In the genomic region with DNA sequence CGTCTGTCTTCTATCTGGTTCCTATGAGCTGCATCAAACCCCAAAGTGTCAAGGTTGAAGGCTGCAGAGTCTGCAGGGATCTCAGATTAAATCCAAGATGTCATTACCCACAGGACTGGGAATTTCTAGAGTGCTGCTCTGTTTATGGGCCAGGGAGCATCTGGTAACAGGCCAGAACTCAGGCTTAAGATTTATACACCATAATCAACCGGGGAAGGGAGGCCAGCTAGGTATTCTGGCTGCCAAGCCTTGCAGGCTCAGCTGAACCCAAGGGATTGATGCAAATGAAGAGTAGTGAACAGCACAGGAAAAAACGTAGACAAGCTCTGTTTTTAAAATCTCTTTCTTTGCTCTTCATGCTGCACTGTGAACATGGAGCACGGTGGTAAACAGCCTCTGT, we compare ENCODE assay signal across 14 mouse cellular contexts. TPM values are rescaled to one million over a fixed set of nuclear protein-coding genes. Genes with fewer than 3 reads are reported as not detected.
A peak's percentile ranks its signal among the peaks of the same experiment; 100 is the strongest.
DNase-seq lines count a peak whose midpoint lies in the region; ATAC-seq and TF ChIP-seq lines count a peak whose summit lies in the region.
"Had no signal": no experiment of that assay in that cellular context is flagged by ENCODE, and none has a peak within 500 bp of the region (broad histone marks: within the 10 kb centered on the region; RNA-seq: fewer than 3 reads in every experiment).

No protein-coding gene starts in this region.

- TF ChIP-seq CTCF in kidney, postnatal 0 days (IDR thresholded peaks at IDR 0.05; ENCODE audit: low read depth) = no peak

- H3K4me2 ChIP-seq in kidney, postnatal 0 days (ENCODE audit: low read length) = no peak overlapping the region
- no peak overlapping the region for H3K4me2 ChIP-seq in hindbrain, embryonic 14.5 days (replicated peaks)
- H3K4me2 ChIP-seq in neural tube, embryonic 14.5 days (ENCODE audit: low read depth, low read length) = no peak overlapping the region
- H3K4me2 ChIP-seq: heart, embryonic 13.5 days had no signal

- H3K27ac ChIP-seq in kidney, postnatal 0 days = no peak overlapping the region
- peak overlapping the region; percentile 53 for H3K27ac ChIP-seq in hindbrain, embryonic 14.5 days
- H3K27ac ChIP-seq in neural tube, embryonic 14.5 days (ENCODE audit: low read depth, low read length) = peak overlapping the region; percentile 66; the same call in 1 of the 2 replicates
- H3K27ac ChIP-seq: heart, embryonic 13.5 days; left cerebral cortex, adult 2 months; liver, embryonic 14.5 days had no signal

- peak; percentile 24 to 36 for DNase-seq in cerebellum, adult 18-20 months
- no peak for DNase-seq in cerebellum, adult 11 months
- DNase-seq in kidney, postnatal 0 days (ENCODE audit: low spot score) = peak; percentile 3
- no peak for DNase-seq in kidney, postnatal 36 days
- no peak for DNase-seq in hindbrain, embryonic 14.5 days (ENCODE audit: low spot score)
- DNase-seq in layer of hippocampus, adult 11-12 months (ENCODE audit: low spot score) = no peak
- no peak for DNase-seq in embryo, embryonic 10 days (ENCODE audit: low spot score)
- DNase-seq: kidney, postnatal 10 days; lung, postnatal 4 days had no signal

- 40% methylated on average over 4 of the region's 4 CpGs for WGBS in kidney, postnatal 0 days
- WGBS in hindbrain, embryonic 14.5 days = 52% methylated on average over 4 of the region's 4 CpGs
- 35% methylated on average over 4 of the region's 4 CpGs for WGBS in neural tube, embryonic 14.5 days

- H3K4me1 ChIP-seq in kidney, postnatal 0 days (replicated peaks; ENCODE audit: insufficient read depth, low read length) = no peaks in the 10 kb centered on the region
- H3K4me1 ChIP-seq in hindbrain, embryonic 14.5 days (replicated peaks; ENCODE audit: control insufficient read depth, insufficient read depth, low read length) = 0 out of 2 replicates have a peak, but pooled peaks cover 10% of the 10 kb centered on the region
- no peaks in the 10 kb centered on the region; the same call in 1 of the 2 replicates for H3K4me1 ChIP-seq in neural tube, embryonic 14.5 days (ENCODE audit: control insufficient read depth, insufficient read depth, low read length)

- H3K27me3 ChIP-seq in kidney, postnatal 0 days (ENCODE audit: insufficient read depth, low read length) = no peaks in the 10 kb centered on the region
- H3K27me3 ChIP-seq in hindbrain, embryonic 14.5 days (ENCODE audit: control insufficient read depth, insufficient read depth, low read length) = no peaks in the 10 kb centered on the region
- no peaks in the 10 kb centered on the region for H3K27me3 ChIP-seq in neural tube, embryonic 14.5 days (ENCODE audit: control insufficient read depth, insufficient read depth, low read length)
- H3K27me3 ChIP-seq: heart, embryonic 13.5 days had no signal

- no peak overlapping the region for H3K4me3 ChIP-seq in kidney, postnatal 0 days (replicated peaks; ENCODE audit: low read depth, low read length)
- H3K4me3 ChIP-seq in hindbrain, embryonic 14.5 days (replicated peaks; ENCODE audit: low read length) = no peak overlapping the region
- H3K4me3 ChIP-seq in neural tube, embryonic 14.5 days (ENCODE audit: low read depth, low read length) = no peak overlapping the region
- H3K4me3 ChIP-seq: heart, embryonic 13.5 days; left cerebral cortex, adult 2 months; myocyte had no signal

- ATAC-seq in kidney, postnatal 0 days (replicated peaks; ENCODE audit: low FRiP score, low read depth) = no peak
- no peak for ATAC-seq in hindbrain, embryonic 14.5 days (ENCODE audit: low FRiP score)
- peak; percentile 44; the same call in 1 of the 2 replicates for ATAC-seq in neural tube, embryonic 14.5 days (ENCODE audit: low read depth)

- no peaks in the 10 kb centered on the region for H3K36me3 ChIP-seq in kidney, postnatal 0 days (ENCODE audit: insufficient read depth, low read length)
- H3K36me3 ChIP-seq in hindbrain, embryonic 14.5 days (replicated peaks; ENCODE audit: control insufficient read depth, insufficient read depth) = peaks cover 65% of the 10 kb centered on the region
- peaks cover 17% of the 10 kb centered on the region for H3K36me3 ChIP-seq in neural tube, embryonic 14.5 days (ENCODE audit: control insufficient read depth, insufficient read depth, low read length)

- no peaks in the 10 kb centered on the region for H3K9me3 ChIP-seq in kidney, postnatal 0 days (replicated peaks; ENCODE audit: low read length)
- no peaks in the 10 kb centered on the region for H3K9me3 ChIP-seq in hindbrain, embryonic 14.5 days (ENCODE audit: control insufficient read depth, low read length)
- H3K9me3 ChIP-seq in neural tube, embryonic 14.5 days (ENCODE audit: control insufficient read depth, low read length) = no peaks in the 10 kb centered on the region
- H3K9me3 ChIP-seq: heart, embryonic 13.5 days had no signal

- no peak overlapping the region for H3K9ac ChIP-seq in kidney, postnatal 0 days (ENCODE audit: low read depth, low read length)
- H3K9ac ChIP-seq in hindbrain, embryonic 14.5 days = 0 out of 2 replicates have a peak overlapping the region, but pooled peaks have one; percentile 9
- no peak overlapping the region for H3K9ac ChIP-seq in neural tube, embryonic 14.5 days (replicated peaks; ENCODE audit: low read depth, low read length)
- H3K9ac ChIP-seq: heart, embryonic 13.5 days; liver, embryonic 14.5 days had no signal

RNA-seq across cellular contexts. Expression of a gene that starts 20.2 kb away (rescaled TPM):
- polyA plus RNA-seq in kidney, postnatal 0 days (2015; fragmentation: Nextera tagmentation; extraction: Ambion mirVana) = 0.77 and 0.82 TPM in 2 replicates
- 31.5 and 33.7 TPM in 2 replicates for polyA plus RNA-seq in hindbrain, embryonic 14.5 days (2014; fragmentation: Nextera tagmentation; extraction: Ambion mirVana)
- 29.4 and 31.1 TPM in 2 replicates for polyA plus RNA-seq in neural tube, embryonic 14.5 days (2014; fragmentation: Nextera tagmentation; extraction: Ambion mirVana)
- polyA plus RNA-seq: myocyte had no signal

Comparison
In these comparisons a context has a peak if more than half of its experiments do, and no peak if none do; other contexts are left out.
1. DNase-seq: peak in cerebellum, adult 18-20 months (2 of 2) and kidney, postnatal 0 days (single experiment); none in cerebellum, adult 11 months (single experiment), kidney, postnatal 36 days (0 of 2), hindbrain, embryonic 14.5 days (single experiment), layer of hippocampus, adult 11-12 months (single experiment) and embryo, embryonic 10 days (single experiment).
2. RNA of a gene that starts 20.2 kb away (polyA plus RNA-seq): 31.5 to 33.7 TPM in hindbrain, embryonic 14.5 days and 29.4 to 31.1 TPM in neural tube, embryonic 14.5 days; 0.77 to 0.82 TPM in kidney, postnatal 0 days; every median in the first group is over 10 times any median in the second.